10 mouse cellular contexts compared by ENCODE assay signal in the genomic region with DNA sequence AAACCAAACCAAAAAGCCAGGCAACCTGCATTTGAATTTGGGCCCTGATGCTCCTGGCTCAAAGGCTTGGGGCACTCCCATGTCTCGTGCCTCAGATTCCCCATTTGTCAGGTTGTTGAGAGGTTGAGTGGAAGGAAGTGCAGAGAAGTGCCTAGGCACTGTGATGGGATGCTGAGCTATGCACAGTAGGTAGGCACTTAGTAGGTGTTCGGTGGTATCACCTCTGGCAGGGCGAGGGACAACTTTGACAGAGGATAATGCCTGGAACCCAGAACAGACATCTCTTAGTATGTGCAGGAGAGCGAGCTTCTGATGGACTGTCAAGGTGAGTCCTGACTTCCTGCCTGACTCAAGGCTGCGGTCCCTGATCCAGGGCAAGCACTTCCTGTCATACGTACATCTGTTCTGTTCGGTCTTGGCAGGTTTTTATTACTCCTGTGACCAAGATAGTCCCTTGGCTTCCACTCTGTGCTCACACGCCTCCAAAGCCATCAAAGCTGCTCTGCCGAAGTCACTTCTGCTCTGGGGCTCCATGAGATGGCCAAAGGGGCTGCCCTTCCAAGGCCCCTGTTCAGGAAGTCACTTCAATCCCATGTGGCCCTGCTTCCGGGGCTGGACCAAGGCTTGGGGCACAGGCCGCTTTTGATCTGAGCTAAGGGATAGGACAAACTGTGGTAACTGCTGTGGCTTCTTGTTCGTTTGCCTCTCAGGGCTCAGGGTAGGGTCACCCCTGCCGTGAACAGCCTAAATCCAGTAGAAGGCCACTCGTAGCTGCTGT.
DNase-seq lines count a peak whose midpoint lies in the region; ATAC-seq and TF ChIP-seq lines count a peak whose summit lies in the region.
"Had no signal": no experiment of that assay in that cellular context is flagged by ENCODE, and none has a peak within 500 bp of the region (broad histone marks: within the 10 kb centered on the region; RNA-seq: fewer than 3 reads in every experiment).

No protein-coding gene starts in this region.

- no peak for ATAC-seq in kidney, embryonic 15.5 days (replicated peaks; ENCODE audit: low FRiP score)
- no peak for ATAC-seq in embryonic facial prominence, embryonic 15.5 days (ENCODE audit: insufficient number of reproducible peaks, low FRiP score, low TSS enrichment, low read depth)
- ATAC-seq in forebrain, embryonic 16.5 days = no peak

- H3K9me3 ChIP-seq in kidney, embryonic 15.5 days (replicated peaks) = no peaks in the 10 kb centered on the region
- H3K9me3 ChIP-seq in E14TG2a.4 (ENCODE audit: low read length) = no peaks in the 10 kb centered on the region
- no peaks in the 10 kb centered on the region for H3K9me3 ChIP-seq in embryonic facial prominence, embryonic 15.5 days (replicated peaks)
- H3K9me3 ChIP-seq in forebrain, embryonic 16.5 days (ENCODE audit: control insufficient read depth, low read length) = no peaks in the 10 kb centered on the region
- H3K9me3 ChIP-seq: midbrain, embryonic 12.5 days had no signal

- no peak overlapping the region for H3K4me2 ChIP-seq in kidney, embryonic 15.5 days
- H3K4me2 ChIP-seq in embryonic facial prominence, embryonic 15.5 days (replicated peaks) = no peak overlapping the region
- no peak overlapping the region for H3K4me2 ChIP-seq in forebrain, embryonic 16.5 days (ENCODE audit: low read length)
- H3K4me2 ChIP-seq: midbrain, embryonic 12.5 days had no signal

- peaks cover 75% of the 10 kb centered on the region for H3K4me1 ChIP-seq in kidney, embryonic 15.5 days
- peaks cover 96% of the 10 kb centered on the region for H3K4me1 ChIP-seq in E14TG2a.4 (replicated peaks; ENCODE audit: low read depth, low read length)
- H3K4me1 ChIP-seq in embryonic facial prominence, embryonic 15.5 days = peaks cover 96% of the 10 kb centered on the region
- H3K4me1 ChIP-seq in forebrain, embryonic 16.5 days (replicated peaks; ENCODE audit: control insufficient read depth, insufficient read depth, low read length) = peaks cover 28% of the 10 kb centered on the region

- no peak overlapping the region for H3K9ac ChIP-seq in kidney, embryonic 15.5 days
- H3K9ac ChIP-seq in embryonic facial prominence, embryonic 15.5 days = no peak overlapping the region
- no peak overlapping the region for H3K9ac ChIP-seq in forebrain, embryonic 16.5 days (replicated peaks; ENCODE audit: low read depth, low read length)
- H3K9ac ChIP-seq: midbrain, embryonic 12.5 days had no signal

- 55% methylated on average over 14 of the region's 14 CpGs for WGBS in kidney, embryonic 15.5 days
- WGBS in embryonic facial prominence, embryonic 15.5 days = 63% methylated on average over 14 of the region's 14 CpGs
- WGBS in macrophage (ENCODE audit: missing documents) = 44% methylated on average over 14 of the region's 14 CpGs
- 74% methylated on average over 14 of the region's 14 CpGs for WGBS in forebrain, embryonic 16.5 days

- H3K36me3 ChIP-seq in kidney, embryonic 15.5 days = peaks cover 13% of the 10 kb centered on the region; the same call in 1 of the 2 replicates
- H3K36me3 ChIP-seq in E14TG2a.4 (ENCODE audit: insufficient read depth, low read length) (0 out of 2 replicates have a peak, but pooled peaks cover 7% of the 10 kb centered on the region), macrophage (ENCODE audit: inconsistent target) (no peaks in the 10 kb centered on the region)
- H3K36me3 ChIP-seq in embryonic facial prominence, embryonic 15.5 days = 0 out of 2 replicates have a peak, but pooled peaks cover 7% of the 10 kb centered on the region
- no peaks in the 10 kb centered on the region for H3K36me3 ChIP-seq in forebrain, embryonic 16.5 days (ENCODE audit: control insufficient read depth, insufficient read depth)
- H3K36me3 ChIP-seq: midbrain, embryonic 12.5 days had no signal

- no peaks in the 10 kb centered on the region for H3K79me2 ChIP-seq in macrophage (ENCODE audit: inconsistent target)

- no peaks in the 10 kb centered on the region for H3K27me3 ChIP-seq in kidney, embryonic 15.5 days
- no peaks in the 10 kb centered on the region for H3K27me3 ChIP-seq in E14TG2a.4 (ENCODE audit: insufficient read depth, low read length)
- no peaks in the 10 kb centered on the region for H3K27me3 ChIP-seq in embryonic facial prominence, embryonic 15.5 days
- H3K27me3 ChIP-seq in forebrain, embryonic 16.5 days (replicated peaks; ENCODE audit: control insufficient read depth, insufficient read depth, low read length) = no peaks in the 10 kb centered on the region
- H3K27me3 ChIP-seq: midbrain, embryonic 12.5 days had no signal

- no peak for DNase-seq in kidney, adult 9 months
- no peak for DNase-seq in ovary, postnatal 14 days (ENCODE audit: low spot score)
- no peak for DNase-seq in c-Kit-positive CD71-positive TER-119-positive erythroid progenitor cells, embryonic 14.5 days (ENCODE audit: low spot score)
- DNase-seq: cerebellum, adult 11-12 months had no signal

- H3K4me3 ChIP-seq in kidney, embryonic 15.5 days (replicated peaks) = no peak overlapping the region
- peak overlapping the region; percentile 71 for H3K4me3 ChIP-seq in E14TG2a.4 (replicated peaks; ENCODE audit: low read length)
- no peak overlapping the region for H3K4me3 ChIP-seq in embryonic facial prominence, embryonic 15.5 days (replicated peaks)
- H3K4me3 ChIP-seq in macrophage (ENCODE audit: inconsistent target) = no peak overlapping the region
- no peak overlapping the region for H3K4me3 ChIP-seq in forebrain, embryonic 16.5 days (replicated peaks; ENCODE audit: low read length)
- H3K4me3 ChIP-seq: midbrain, embryonic 12.5 days had no signal

- no peak for TF ChIP-seq CTCF in E14TG2a.4 (conservative IDR thresholded peaks at IDR 0.05; ENCODE audit: low read length)

- peak overlapping the region; percentile 88 for H3K27ac ChIP-seq in kidney, embryonic 15.5 days
- peak overlapping the region; percentile 51; the same call in 1 of the 2 replicates for H3K27ac ChIP-seq in embryonic facial prominence, embryonic 15.5 days (replicated peaks)
- H3K27ac ChIP-seq in macrophage = peak overlapping the region; percentile 29
- no peak overlapping the region for H3K27ac ChIP-seq in forebrain, embryonic 16.5 days (ENCODE audit: low read length)
- H3K27ac ChIP-seq: midbrain, embryonic 12.5 days had no signal
